Mouse (Mus musculus) NIH3T3 (cell line): ENCODE measurements at regions not wholly inside any gene's neighbourhood (a gene's known extent, or its start where the extent isn't known, plus 50 kb on each side); places are given as distances from the start of the nearest gene placed in this dataset.

Source experiments
- DNase-seq: peaks from one replicate; pipeline ENCODE4 v3.0.0-alpha.2; 2012; ENCODE audit warnings: low read depth

DNA sequence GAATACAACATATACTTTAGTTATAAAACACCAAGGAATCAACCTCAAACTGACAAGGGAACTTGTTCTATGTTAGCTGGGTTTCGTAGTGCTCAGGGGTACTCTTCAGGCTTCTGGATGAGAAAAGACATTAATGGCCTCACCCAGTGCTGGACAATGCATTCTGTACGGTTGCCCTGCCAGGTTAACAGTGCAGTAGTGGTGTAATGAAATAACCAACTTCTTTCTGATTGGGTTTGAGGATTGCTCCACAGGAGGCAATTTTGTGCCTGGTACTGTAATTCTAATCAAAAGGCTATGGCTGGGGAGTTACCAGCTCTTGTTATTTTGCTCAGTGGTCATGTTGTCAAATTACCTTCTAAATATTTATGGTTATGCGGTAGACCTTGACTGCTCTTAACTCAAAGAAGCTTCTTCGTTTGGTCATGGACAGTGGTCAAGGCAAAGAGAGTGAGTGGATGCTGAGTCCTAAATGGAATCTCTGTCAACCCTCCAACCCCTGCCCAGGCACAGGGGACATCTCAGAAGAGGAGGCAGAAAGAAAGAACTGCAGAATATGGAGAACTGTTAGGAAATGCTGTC is 158.8 kb upstream of the B3gat2 start:
- DNase-seq: no peak

DNA sequence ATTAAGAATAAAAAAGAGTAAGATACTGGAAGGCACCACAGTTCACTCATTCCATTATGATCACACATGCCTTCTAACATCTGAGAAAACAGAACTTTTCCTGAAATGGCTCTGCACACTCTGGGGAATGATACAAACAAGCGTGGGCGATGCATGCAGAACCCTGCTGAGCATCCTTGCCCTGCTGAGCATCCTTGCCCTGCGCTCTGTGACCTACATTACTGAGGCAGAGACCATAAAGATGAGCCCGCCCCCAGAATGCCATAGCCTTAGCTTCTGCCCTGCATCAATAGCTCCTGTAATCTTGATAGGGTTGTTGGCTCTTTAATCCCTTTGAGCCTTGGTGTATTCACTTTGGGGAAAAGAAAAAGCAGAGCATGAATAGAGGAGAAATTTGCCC is 132.2 kb upstream of the B3gat2 start:
- DNase-seq: no peak

DNA sequence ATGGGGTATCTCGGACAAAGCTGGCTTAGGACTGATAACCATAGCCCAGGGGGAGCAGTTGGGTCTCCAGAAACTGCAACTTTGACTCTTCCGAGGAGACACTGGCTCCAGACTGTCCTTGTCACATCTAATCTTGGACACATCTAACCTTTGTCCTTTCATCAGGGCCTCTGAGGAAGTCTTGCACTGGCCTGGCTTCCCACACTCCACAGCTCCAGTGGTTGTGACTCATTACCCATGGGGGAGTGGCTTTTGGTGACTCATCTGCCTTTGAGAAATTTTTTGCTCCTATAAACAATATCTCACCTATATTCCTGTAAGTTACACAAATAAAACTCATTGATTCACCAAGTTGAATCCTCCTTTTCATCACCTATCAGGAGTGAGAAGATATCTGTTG is 116.5 kb upstream of the B3gat2 start:
- peak; percentile 45 for DNase-seq

DNA sequence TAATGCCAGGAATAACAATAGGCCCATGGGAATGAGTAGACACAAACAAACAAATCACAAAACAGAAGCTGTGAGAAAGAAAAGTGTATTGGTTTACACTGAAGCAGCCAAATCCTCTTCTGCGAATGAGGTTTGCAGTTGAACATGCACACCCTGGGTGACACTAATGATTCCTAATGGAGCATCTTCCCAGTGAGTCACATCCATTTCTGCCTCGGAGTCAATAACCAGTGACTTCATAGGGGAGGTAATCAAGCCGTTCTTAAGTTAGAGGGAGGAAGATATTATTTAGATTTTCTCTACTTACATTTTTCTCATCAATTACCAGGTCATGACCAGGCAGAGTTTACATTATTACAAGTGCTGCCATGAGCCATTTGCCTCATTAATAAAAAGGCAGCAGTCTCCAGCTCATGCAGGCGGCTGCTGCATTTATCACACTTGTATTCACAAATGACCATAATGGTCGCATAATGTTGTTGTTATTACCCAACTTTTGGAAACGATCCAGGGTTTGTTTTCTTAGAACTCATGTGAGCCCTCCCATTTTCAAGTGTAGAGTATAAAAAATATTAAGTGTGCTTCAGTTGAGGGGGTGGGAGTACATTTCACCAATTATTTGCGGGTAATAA is 112.6 kb upstream of the B3gat2 start:
- DNase-seq: no peak

DNA sequence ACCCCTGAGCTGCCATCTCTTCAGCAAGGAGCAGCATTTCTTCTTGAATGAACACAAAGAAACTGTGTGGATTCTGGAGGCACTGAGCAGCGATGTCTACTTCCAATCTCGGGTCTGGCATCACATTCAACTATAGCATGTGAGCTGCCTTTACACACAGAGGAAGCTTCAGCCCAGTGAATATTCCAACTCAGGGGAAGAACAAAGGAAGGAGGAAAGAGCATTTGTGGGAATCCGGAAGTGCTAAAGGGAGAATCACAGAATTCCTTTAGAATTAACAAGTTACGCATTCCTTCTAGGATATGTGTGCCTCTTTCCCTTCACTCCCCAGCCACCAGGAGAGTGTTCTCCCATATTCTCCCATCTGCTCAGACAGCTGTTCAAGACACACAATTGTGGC is 111.7 kb upstream of the B3gat2 start:
- DNase-seq: no peak

DNA sequence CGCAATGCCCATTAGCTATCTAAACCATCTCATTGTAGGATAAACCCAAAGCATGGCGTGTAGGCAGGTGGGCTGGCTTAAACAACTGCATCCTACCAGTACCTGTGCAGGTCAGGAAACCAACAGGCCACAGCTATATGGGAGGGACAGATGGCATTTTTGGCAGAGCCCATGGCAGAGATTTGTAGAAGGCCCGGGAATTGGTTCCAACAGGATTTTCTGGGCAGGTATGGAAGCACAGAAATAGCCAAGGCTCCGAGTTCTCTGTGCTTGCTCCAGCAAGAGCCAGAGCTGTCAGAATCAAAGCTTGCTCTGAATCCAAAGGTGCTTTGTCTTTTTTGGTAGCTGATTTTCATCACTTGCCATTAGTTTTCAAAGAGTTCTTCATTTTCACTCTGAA is 107.9 kb upstream of the B3gat2 start:
- DNase-seq: no peak

DNA sequence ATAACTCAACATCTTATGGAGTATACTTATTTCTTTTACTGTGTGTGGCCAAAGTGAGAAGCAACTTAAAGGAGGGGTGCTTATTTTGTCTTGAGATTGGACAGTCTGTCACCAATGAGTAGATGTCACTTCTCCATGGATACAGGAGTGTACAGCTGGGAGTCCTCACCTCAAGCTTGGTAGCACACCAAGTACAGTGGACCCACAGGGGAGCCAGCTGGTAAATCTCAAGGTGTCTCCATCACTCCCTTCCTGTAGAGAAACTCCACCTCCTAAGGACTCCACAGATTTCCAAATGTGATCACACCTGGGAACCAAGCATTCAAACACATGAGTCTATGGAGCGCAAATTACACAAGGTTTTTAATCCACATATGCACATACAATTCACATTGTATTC is 105.8 kb upstream of the B3gat2 start:
- DNase-seq: no peak

DNA sequence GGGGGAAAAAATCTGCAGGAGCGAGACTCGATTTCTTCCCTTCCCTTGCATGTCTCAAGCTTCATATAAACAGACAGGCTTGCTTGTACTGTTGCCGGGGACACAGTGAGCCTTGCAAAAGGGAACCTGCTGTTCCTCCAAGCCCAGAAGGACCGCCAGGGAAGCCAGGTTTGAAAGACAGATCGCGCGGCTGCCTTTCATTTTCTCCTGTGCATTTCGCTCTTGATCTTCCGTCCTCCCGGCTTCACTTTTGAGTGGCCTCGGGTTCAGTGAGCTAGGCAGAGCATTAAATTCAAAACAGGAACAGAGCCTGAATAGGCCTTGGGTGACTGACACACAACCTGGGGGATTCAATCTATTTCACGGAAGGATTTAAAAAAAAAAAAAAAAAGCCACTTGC is 105.3 kb upstream of the B3gat2 start:
- DNase-seq: no peak

DNA sequence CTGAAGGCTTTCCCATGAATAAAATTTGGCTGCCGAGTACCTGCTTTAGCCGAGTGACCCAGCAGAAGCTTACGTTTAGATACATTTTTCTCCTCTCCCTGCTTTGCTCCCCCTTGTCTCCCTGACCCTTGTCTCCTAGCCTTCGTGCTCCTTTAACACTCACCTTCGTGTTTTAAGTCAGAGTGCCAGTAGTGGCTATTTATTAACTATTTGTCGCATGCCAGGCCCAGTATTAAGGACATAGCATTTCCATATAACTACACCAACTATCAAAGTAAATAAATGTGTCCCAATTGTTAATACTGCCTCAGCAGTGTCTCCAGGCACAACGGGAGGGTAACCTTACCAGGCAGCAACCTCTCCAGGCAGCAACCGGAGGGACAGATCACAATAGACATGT is 104.8 kb upstream of the B3gat2 start:
- no peak for DNase-seq

DNA sequence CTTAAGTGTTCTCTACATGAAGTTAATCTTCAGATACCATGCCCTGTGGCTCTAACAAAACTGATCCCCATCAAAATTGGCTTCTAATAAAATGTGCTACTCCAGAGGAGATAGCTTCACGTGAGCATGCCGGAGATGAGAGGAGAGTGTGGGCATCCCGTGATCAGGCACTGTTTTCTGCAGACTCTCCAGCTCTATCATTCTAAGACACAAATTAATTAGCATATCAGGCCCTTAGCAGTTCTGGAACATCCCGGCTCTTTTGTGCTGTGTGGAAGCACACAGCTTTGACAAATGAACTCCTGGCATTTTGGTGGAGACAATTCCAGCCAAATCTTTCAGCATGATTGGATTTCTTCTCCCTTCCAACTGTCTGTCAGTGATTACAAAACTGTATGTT is 91.0 kb upstream of the B3gat2 start:
- no peak for DNase-seq

DNA sequence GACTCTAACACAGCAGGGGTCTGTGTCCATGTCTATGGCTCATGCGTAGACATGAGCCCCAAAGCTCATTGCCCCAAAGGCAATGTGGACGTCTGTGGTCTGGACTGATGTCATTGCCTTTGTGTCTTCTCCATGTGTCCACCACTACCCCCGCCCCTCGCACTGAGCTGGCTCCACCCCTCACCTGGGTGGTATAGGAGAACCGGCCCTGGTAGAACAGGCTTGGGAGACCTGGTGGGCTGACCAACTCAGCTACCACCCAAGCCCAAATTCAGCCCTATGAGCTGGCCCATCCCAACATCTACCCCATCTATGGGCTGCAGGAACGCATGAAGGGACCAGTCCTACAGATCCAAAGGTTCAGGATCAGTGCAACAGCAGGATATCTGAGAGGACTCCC is 87.2 kb upstream of the B3gat2 start:
- no peak for DNase-seq

DNA sequence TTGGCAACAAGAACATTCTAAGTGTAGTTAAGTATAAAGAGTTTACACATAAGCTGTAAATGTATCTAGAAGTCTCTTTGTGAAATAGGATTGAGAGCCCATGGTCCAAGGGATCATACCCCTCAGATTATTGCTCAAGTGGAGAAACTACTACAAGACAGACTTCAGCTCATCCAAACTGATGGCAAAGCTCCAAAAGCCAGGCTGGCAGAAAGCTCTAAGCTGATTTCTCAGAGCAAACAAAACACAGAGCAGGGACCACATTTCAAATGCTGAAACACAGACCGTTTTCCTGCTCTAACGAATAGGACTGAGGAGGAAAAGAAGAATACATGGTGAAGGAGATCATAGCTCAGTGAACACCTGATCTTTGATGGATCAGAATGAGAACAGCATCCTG is 85.3 kb upstream of the B3gat2 start:
- DNase-seq: no peak

DNA sequence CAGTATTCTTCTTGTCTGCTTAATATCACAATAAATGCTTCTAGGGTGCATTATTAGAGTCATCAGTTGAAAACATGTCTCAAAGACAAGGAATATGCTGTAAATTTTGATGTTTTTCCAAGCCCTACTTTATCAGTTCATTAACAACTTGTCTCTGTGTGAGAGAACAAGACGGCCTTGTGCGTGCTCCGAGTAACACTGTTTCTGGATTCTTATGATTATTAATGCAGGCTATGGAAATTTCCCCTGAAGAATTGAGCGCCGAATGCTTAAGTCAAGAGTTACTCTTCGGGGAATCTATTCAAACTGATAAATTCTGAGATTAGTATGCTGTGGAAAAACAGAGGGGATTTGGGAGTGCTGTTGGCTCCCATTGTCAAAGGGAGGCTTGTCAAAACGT is 72.2 kb upstream of the B3gat2 start:
- DNase-seq: no peak

DNA sequence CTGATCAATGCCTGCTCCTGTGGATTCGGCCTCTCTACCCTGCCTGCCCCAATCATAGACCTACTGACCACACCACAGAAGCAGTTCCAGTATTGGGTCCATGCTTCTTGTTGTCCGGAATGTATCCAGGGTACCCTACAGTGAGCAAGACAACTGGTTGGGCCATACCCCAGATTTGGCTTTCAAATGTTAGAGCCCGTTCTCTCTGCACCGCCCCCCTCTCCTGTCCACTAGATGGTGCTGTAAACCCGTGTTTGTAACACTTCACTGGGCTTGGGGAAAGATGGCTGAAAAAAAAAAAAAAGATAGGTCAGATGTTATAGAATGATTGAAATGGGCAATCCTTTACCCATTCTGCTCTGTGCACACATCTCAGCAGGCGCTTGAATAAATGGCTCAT is 56.1 kb upstream of the B3gat2 start:
- peak; percentile 76 for DNase-seq

DNA sequence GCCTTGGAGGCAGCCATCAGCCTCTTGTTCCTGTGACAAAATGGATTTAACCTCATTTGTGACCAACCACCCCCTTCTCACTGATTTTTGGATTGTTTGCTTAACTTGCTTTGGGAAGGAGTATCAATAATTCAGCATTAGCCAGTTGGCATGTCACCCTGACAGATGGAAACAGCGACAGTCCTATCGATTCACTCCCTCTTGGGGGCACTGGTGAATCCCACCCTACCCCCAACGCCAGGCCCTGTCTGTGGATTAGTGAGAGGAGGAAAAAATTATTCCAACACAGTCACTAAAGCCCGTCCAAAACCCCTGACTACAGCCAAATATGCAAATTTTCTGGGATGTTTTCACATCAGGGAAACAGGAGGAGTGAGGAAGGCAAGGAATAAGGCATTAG is 55.1 kb upstream of the B3gat2 start:
- DNase-seq: no peak
